Mouse (Mus musculus) thymus, postnatal 4 days (tissue): ENCODE results near the gene Timp4.

Experiments used
- DNase-seq: peaks from one replicate; pipeline ENCODE4 v3.0.0; 2021

Gene Timp4

GRCm38 (mm10) chr6:115252099-115252873, at the start of gene Timp4:
Gene Timp4, minus strand, starts transcription at chr6:115252205.
- no peak for DNase-seq

GRCm38 (mm10) chr6:115293877-115294276, 41.9 kb upstream of the Timp4 start:
- no peak for DNase-seq

DNA sequence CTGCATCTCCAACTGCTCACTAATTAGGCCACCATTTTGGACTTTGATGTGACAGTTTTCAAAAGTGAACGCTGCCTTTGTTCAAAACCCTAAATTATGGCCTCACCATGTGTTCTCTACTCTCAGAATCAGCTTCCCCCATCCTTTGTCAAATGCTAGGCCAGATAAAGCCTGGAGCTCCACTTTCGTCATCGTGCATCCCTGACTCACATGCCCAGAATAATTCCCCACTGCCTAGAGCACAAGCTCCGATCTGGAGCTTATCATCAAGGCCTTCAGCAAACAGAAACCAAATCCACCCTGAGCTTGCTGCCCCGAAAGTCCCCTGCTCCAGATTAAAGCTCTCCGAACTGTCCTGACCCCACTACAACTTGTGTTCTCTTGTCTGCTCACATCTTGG, 40.6 kb upstream of the Timp4 start:
- DNase-seq: no peak

- DNase-seq: no peak
Measured at GRCm38 (mm10) chr6:115291823-115292222, 39.8 kb upstream of the Timp4 start.

- DNase-seq: no peak
Measured at GRCm38 (mm10) chr6:115291068-115291467, 39.1 kb upstream of the Timp4 start.

- DNase-seq: no peak
Measured at GRCm38 (mm10) chr6:115290561-115290960, 38.6 kb upstream of the Timp4 start.

- DNase-seq: no peak
Measured at GRCm38 (mm10) chr6:115288223-115288622, 36.2 kb upstream of the Timp4 start.

- no peak for DNase-seq
Measured at GRCm38 (mm10) chr6:115286441-115286840, 34.4 kb upstream of the Timp4 start.

DNA sequence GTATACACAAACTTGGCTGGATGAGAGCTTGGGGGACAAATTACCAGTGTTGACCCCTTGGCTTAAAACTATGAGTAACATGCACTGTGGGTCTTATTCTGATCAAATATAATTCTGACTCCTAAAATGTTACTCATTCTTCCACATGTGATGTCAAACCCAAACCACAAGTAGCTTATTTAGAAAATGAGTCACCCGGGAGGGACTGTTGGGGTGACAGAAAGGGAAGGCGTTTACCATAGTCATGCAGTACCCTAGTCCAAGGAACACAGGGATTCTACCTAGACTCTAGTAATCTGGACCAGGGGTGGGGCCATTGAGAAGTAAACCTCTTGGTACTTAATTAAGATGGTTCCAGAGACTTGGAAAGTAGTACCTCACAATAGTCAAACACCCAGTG, 32.1 kb upstream of the Timp4 start:
- DNase-seq: no peak

DNA sequence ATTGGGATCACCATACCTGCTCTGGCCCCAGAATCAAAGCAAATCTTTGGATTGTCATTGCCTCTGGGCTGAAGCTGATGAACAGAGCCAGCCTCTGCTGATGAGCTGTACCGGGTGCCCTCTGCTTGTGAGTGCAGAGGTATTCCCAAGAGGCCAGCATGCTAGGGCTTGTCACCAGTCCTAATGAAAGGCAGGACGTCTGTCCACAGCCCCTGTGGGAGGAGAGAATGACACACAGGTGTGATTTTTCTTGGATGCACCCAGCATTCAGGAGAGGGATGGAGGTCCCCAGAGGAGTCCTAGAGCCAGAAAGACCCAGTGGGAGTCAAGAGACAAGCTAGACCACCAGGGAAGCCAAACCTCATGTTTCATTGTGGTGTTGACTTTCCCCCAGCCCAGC, 27.6 kb upstream of the Timp4 start:
- DNase-seq: no peak

GRCm38 (mm10) chr6:115278086-115278485, 26.1 kb upstream of the Timp4 start:
- no peak for DNase-seq

GRCm38 (mm10) chr6:115275116-115275815, 23.3 kb upstream of the Timp4 start:
- DNase-seq: no peak

- DNase-seq: no peak
Measured at GRCm38 (mm10) chr6:115274705-115275104, 22.7 kb upstream of the Timp4 start.

GRCm38 (mm10) chr6:115273346-115273745, 21.3 kb upstream of the Timp4 start:
- DNase-seq: no peak

GRCm38 (mm10) chr6:115271866-115272271, 19.9 kb upstream of the Timp4 start:
- no peak for DNase-seq

- DNase-seq: no peak
Measured at GRCm38 (mm10) chr6:115271326-115271725, 19.3 kb upstream of the Timp4 start.

GRCm38 (mm10) chr6:115270085-115270484, 18.1 kb upstream of the Timp4 start:
- no peak for DNase-seq

- DNase-seq: no peak
Measured at GRCm38 (mm10) chr6:115269561-115269960, 17.6 kb upstream of the Timp4 start.

GRCm38 (mm10) chr6:115268551-115269385, 16.8 kb upstream of the Timp4 start:
- DNase-seq: no peak

DNA sequence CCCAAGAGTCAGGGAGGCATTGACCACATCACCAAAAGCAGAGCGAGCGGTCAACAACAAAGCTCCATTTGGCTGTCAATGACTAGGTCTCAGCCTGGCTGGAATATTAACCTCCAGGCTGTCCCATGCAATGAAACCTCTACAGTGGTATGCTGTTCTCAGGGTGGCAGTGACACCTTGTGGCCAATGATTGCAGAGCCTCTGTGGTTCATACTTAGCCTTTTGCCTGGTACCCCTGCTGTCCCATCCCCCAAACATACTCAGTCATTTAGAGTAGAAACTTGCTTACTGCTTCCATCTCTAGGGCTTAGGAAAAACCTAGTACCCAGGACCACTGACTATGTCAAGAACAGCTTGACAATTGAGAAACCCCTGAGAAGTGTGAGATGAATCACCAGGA, 15.9 kb upstream of the Timp4 start:
- DNase-seq: peak; percentile 62

GRCm38 (mm10) chr6:115266791-115267190, 14.8 kb upstream of the Timp4 start:
- DNase-seq: no peak

DNA sequence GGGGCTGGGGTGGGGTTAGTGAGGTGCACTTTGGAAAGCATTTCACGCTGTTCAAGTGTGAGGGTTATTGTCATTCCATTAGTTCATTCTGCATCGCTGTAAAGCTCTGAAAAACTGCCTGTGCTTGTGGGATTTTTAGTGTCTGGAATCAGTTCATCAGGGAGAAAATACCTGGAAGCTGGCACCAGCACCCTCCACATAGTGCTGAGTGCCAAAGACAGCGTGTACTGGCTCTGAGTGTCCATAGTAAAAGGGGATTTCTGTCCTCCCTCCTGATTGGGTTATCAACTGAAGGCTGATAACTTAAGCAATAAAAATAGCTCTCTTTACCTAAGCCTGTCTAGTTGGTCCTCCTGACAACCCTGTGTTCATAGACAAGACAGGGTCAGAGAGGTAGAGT, 8.5 kb upstream of the Timp4 start:
- DNase-seq: no peak

- no peak for DNase-seq
Measured at GRCm38 (mm10) chr6:115255171-115255570, 3.2 kb upstream of the Timp4 start.
